Mouse (Mus musculus) forebrain, embryonic 11.5 days (tissue): ENCODE results near the gene Sdk1. TPM values are rescaled to one million over a fixed set of nuclear protein-coding genes. Genes with fewer than 3 reads are reported as not detected.

Experiments
- ATAC-seq: fragments of 200-750 bp; cut with Nextera tagmentation; replicated peaks from 2 replicates; pipeline ENCODE4 v1.8.0; 2017; ENCODE audit warnings: moderate TSS enrichment; ENCODE audit not compliant: low FRiP score
- DNase-seq: peaks from one replicate; pipeline ENCODE4 v3.0.0-alpha.2; 2017; ENCODE audit warnings: low spot score
- H3K27ac ChIP-seq: fragments of 300-500 bp; sonication (generic); 2 replicates; pipeline ENCODE4 v1.5.1; 2014; ENCODE audit warnings: low read depth, low read length
- H3K27me3 ChIP-seq: fragments of 300-500 bp; sonication (generic); 2 replicates; pipeline ENCODE4 v1.6.1; 2014; ENCODE audit warnings: mild to moderate bottlenecking, low read length, mixed read lengths; ENCODE audit not compliant: control insufficient read depth, insufficient read depth
- H3K36me3 ChIP-seq: fragments of 300-500 bp; sonication (generic); 2 replicates; pipeline ENCODE4 v1.6.1; 2014; ENCODE audit warnings: mild to moderate bottlenecking, low read length, moderate library complexity, mixed read lengths; ENCODE audit not compliant: control insufficient read depth, insufficient read depth
- H3K4me1 ChIP-seq: fragments of 300-500 bp; sonication (generic); replicated peaks from 2 replicates; pipeline ENCODE4 v1.6.1; 2014; ENCODE audit warnings: low read length, mixed read lengths; ENCODE audit not compliant: control insufficient read depth, insufficient read depth
- H3K4me2 ChIP-seq: fragments of 300-500 bp; sonication (generic); 2 replicates; pipeline ENCODE4 v1.6.1; 2014; ENCODE audit warnings: low read depth, mild to moderate bottlenecking, low read length, moderate library complexity, mixed read lengths; ENCODE audit not compliant: severe bottlenecking
- H3K4me3 ChIP-seq: fragments of 300-500 bp; sonication (generic); 2 replicates; pipeline ENCODE4 v1.5.1; 2014; ENCODE audit warnings: low read depth, low read length
- H3K9ac ChIP-seq: fragments of 300-500 bp; sonication (generic); 2 replicates; pipeline ENCODE4 v1.6.1; 2014; ENCODE audit warnings: low read length
- H3K9me3 ChIP-seq: fragments of 300-500 bp; sonication (generic); 2 replicates; pipeline ENCODE4 v1.6.1; 2016; ENCODE audit warnings: low read length, mixed read lengths; ENCODE audit not compliant: control insufficient read depth
- WGBS: fragments of 180-500 bp; shearing (Covaris S2); extraction: QIAGEN DNeasy Blood & Tissue Kit; methylation state at CpG from one replicate; pipeline ENCODE4 v1.1.7; 2014; 5-methylcytosine and 5-hydroxymethylcytosine counted together
- polyA plus RNA-seq: library from polyadenylated mRNA; unstranded; fragments of >200 nt; fragmentation: Nextera tagmentation; extraction: Ambion mirVana; gene quantifications from 2 replicates; pipeline ENCODE4 v1.2.1, GENCODE M21; 2014

Gene Sdk1
- polyA plus RNA-seq, 1 experiment from 2014 or later = 0.64 TPM

DNA sequence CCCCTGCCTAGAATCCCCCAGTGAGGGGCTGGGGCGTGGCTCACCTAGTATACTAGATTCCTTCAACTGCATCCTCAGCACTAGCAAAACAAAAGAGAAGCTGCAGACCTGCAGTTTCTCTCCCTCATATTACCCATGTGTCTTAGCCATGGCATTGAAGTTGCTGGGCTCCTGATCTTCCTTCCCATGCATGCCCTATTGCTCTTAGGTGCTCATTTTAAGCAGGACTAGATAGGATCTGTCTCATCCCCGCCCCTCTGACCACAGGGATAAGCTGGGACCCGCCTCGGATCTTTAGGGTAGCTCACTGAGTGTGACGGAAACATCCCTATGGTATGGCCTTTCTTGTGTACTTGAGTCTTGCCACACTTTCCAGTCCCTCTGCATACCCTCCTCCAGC is 947.5 kb downstream of the Sdk1 start:
- H3K9ac ChIP-seq = no peak overlapping the region
- H3K9me3 ChIP-seq = no peaks in the 10 kb centered on the region
- no peaks in the 10 kb centered on the region for H3K4me1 ChIP-seq
- no peak overlapping the region for H3K27ac ChIP-seq
- WGBS = 85% methylated on average over 5 of the region's 5 CpGs
- DNase-seq (no peak), ATAC-seq (no peak)
- H3K27me3 ChIP-seq = no peaks in the 10 kb centered on the region
- H3K4me2 ChIP-seq = no peak overlapping the region
- no peak overlapping the region for H3K4me3 ChIP-seq
- H3K36me3 ChIP-seq = no peaks in the 10 kb centered on the region

DNA sequence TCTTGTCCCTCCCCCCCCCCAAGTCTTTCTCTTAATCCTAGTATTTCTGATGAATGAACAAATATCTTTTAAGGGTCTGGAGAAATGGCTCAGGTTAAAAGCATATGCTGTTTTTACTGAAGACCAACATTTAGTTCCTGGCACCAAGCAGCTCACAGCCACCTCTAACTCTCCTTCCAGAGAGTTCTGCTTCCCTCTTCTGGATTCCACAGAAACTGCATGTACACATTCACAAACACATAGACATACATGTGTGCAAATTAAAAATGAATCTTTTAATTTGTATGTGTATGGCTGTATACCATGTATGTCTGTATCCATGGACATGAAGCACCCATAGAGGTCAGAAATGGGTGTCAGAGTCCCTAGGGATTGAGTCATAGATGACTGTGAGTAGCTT is 968.6 kb downstream of the Sdk1 start:
- no peak overlapping the region for H3K4me3 ChIP-seq
- no peak overlapping the region for H3K4me2 ChIP-seq
- H3K9me3 ChIP-seq = no peaks in the 10 kb centered on the region
- DNase-seq = no peak
- ATAC-seq = no peak
- no peaks in the 10 kb centered on the region for H3K4me1 ChIP-seq
- H3K9ac ChIP-seq = no peak overlapping the region
- H3K27me3 ChIP-seq = no peaks in the 10 kb centered on the region
- H3K36me3 ChIP-seq = no peaks in the 10 kb centered on the region
- no peak overlapping the region for H3K27ac ChIP-seq

DNA sequence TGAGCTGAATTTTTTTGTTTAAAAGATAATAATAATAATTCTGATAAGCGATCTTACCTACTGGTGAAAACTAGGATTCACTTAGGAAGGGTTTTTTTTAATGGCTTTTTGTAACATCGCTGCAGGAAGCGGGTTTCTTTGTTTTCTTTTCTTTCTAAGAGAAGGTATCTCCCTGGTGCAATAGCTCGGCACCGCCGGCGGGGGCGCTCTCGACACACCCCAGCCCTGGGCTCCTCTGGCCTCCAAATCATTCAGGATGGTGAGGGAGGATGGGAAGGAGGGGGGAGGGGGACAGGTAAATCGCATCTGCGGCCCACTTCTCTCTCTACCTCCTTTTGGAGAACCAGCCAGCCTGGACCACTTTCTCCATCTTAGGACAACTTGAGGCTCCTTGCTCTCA is 971.0 kb downstream of the Sdk1 start:
- no peaks in the 10 kb centered on the region for H3K4me1 ChIP-seq
- whole genome bisulfite sequencing = 72% methylated on average over 11 of the region's 11 CpGs
- no peak overlapping the region for H3K9ac ChIP-seq
- no peak overlapping the region for H3K27ac ChIP-seq
- no peaks in the 10 kb centered on the region for H3K27me3 ChIP-seq
- H3K9me3 ChIP-seq = no peaks in the 10 kb centered on the region
- ATAC-seq (no peak), DNase-seq (no peak)
- H3K4me3 ChIP-seq = no peak overlapping the region
- no peak overlapping the region for H3K4me2 ChIP-seq
- H3K36me3 ChIP-seq = no peaks in the 10 kb centered on the region

DNA sequence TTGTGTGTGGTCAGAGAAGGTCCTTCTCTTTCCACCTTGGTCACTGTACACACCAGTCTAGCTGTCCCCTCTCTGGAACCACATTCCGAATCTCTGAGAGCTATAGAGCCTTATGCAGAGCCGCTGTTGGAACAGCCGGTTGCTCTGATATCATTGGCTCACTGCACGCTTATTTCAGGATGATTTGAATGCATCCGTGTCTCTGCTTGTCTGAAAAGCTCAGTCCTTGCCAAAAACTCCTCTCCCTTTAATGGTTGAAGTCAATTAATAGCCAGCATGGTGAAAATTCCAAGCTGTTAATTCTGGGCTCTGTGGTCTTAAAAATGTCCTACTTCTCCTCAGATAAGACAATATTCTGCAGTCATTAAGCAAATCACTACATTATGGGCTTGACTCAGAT is 974.7 kb downstream of the Sdk1 start:
- Histone ChIP-seq H3K4me2 (no peak overlapping the region), H3K36me3 (no peaks in the 10 kb centered on the region), H3K9ac (no peak overlapping the region), H3K27ac (no peak overlapping the region), H3K4me3 (no peak overlapping the region), H3K27me3 (no peaks in the 10 kb centered on the region), H3K9me3 (peaks cover 2% of the 10 kb centered on the region; the same call in 1 of the 2 replicates), H3K4me1 (no peaks in the 10 kb centered on the region)
- DNase-seq (no peak), ATAC-seq (no peak)
- WGBS = 87% methylated on average over 5 of the region's 5 CpGs

DNA sequence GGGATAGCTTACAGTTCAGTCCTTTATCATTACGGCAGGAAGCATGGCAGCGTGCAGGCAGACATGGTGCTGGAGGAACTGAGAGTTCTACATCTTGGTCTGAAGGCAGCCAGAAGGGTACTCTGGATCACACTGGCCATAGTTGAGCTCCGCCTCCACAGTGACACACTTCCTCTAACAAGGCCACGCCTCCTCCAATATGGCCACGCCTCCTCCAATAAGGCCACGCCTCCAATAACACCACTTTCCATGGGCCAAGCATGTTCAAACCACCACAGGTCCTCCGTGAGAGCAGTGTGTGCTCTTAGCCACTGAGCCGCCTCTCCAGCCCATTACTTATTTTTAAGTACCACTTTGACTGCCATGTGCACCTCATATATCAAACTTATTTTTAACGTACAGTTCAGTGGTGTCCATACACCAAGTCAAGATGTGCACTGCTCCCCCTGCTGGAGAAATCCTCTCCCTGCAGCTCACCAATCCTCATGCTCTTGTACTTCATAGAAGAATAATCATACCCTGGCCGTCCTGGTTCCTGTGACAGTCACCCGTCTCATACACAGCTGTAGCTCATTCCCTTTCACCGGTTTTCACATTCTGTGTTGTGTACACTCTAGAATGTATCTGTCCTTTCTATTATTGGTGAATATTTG is 979.7 kb downstream of the Sdk1 start:
- no peaks in the 10 kb centered on the region for H3K4me1 ChIP-seq
- H3K36me3 ChIP-seq = no peaks in the 10 kb centered on the region
- no peak overlapping the region for H3K27ac ChIP-seq
- DNase-seq (no peak), ATAC-seq (no peak)
- no peak overlapping the region for H3K9ac ChIP-seq
- H3K4me2 ChIP-seq = no peak overlapping the region
- no peaks in the 10 kb centered on the region for H3K27me3 ChIP-seq
- no peak overlapping the region for H3K4me3 ChIP-seq
- peaks cover 2% of the 10 kb centered on the region; the same call in 1 of the 2 replicates for H3K9me3 ChIP-seq
- WGBS = 90% methylated on average over 12 of the region's 12 CpGs

DNA sequence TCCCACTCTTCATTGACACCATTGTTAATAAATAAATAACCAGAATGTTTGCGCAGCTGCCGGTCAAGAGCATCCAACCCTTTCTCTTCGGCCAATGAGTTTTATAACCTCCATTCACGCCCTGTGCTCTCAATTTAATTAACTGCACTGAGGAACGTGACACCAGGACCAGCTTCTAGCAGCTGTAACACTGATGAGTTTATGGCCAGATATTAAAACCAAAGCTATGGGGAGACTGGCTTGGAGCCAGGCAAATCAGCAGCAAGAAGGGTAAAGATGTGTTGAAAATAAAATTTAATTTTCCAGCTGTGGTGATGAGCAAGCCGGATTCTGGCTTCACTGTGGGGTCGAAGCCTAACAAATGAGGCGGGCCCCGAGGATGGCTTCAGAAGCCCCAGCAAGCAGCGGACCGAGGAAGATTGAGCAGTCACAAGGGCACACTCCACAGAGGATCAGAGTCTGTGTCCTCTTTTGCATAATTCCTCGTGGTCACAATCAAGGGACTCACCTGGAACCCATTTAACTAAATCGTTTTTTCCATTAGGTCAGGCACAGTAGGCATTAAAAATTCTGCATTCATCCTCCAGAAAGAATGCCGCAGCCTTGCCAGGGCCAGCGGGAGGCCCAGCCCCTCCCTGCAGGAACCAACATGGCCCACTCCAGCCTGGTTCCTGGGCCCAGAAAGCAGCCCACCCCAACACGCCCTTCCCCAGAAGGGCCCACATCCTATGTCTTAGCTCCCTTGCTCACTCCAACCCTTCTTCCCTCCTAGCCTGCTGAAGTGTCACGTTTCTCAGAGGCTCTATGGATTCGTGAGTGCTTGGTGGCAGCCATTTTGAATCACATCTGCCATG is 987.9 kb downstream of the Sdk1 start:
- Histone ChIP-seq H3K9me3 (no peaks in the 10 kb centered on the region), H3K27ac (no peak overlapping the region), H3K27me3 (no peaks in the 10 kb centered on the region), H3K4me2 (no peak overlapping the region), H3K36me3 (no peaks in the 10 kb centered on the region), H3K4me1 (no peaks in the 10 kb centered on the region), H3K4me3 (no peak overlapping the region), H3K9ac (no peak overlapping the region)
- ATAC-seq (no peak), DNase-seq (no peak)
- WGBS = 80% methylated on average over 18 of the region's 18 CpGs

DNA sequence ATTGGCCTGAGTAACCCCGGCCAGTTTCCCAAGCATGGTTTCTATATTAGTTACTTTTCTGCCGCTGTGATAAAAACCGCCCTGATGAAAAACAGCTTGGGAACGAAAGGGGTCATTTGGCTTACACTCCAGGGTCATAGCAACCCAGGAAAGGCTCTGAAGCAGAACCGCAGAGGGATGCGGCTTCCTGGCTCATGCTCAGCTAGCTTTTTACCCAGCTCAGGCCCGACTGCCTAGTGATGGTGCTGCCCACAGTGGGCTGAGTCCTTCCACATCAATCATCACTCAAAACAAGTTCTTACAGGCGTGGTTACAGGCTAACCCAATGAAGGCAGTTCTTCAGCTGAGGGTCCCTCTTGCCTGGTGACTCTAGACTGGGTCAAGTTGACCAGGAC is 988.5 kb downstream of the Sdk1 start:
- Histone ChIP-seq H3K4me2 (no peak overlapping the region), H3K9ac (no peak overlapping the region), H3K9me3 (no peaks in the 10 kb centered on the region), H3K27me3 (no peaks in the 10 kb centered on the region), H3K27ac (no peak overlapping the region), H3K4me1 (no peaks in the 10 kb centered on the region), H3K4me3 (no peak overlapping the region), H3K36me3 (no peaks in the 10 kb centered on the region)
- 87% methylated on average over 8 of the region's 8 CpGs for WGBS
- DNase-seq (no peak), ATAC-seq (no peak)

DNA sequence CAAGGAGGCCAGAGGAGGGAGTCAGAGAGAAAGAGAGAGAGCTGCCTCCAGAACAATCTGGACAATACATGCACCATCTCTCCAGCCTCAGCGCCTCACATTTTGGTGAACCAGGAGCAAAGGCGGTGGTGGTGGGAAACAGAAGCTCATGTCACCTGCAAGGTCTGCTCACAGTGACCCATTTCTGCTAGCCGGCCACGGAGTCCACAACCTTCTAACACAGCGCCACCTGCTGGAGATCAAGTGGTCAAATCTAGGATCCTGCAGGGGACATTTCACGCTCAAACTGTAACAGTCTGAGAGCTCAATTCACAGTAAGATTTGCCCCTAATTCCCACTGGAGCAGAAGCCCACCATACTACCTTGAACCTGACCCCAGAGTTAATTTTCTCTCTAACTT is 999.0 kb downstream of the Sdk1 start:
- no peak for ATAC-seq
- H3K27ac ChIP-seq = no peak overlapping the region

DNA sequence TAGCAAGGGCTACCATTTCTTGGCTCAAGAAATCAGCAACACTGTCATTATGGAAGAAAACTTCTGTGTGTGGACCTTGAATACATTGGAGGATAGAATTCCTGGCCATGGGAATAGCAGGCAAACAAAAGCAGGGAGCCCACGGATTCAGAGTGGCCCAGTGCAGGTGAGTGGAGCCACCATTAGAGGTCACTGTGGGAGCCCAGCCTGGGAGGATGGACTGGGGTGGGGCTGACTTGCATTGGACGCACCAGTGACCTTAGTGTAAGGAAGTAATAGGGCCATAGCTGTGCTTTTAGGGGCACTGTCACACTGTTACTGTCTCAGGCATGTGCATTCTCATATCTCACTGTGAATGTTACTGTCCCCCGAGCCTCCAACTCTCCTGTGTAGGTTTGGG is 1001.3 kb downstream of the Sdk1 start:
- Histone ChIP-seq H3K9ac (no peak overlapping the region), H3K27ac (no peak overlapping the region)

More for the DNA sequence above, 999.0 kb downstream of the Sdk1 start:
- Histone ChIP-seq H3K4me2 (no peak overlapping the region), H3K9ac (no peak overlapping the region), H3K4me1 (no peaks in the 10 kb centered on the region), H3K9me3 (no peaks in the 10 kb centered on the region), H3K4me3 (no peak overlapping the region), H3K36me3 (no peaks in the 10 kb centered on the region), H3K27me3 (no peaks in the 10 kb centered on the region)
- 90% methylated on average over 6 of the region's 6 CpGs for WGBS
- DNase-seq = no peak

More for the DNA sequence above, 1001.3 kb downstream of the Sdk1 start:
- Histone ChIP-seq H3K9me3 (no peaks in the 10 kb centered on the region), H3K4me2 (no peak overlapping the region), H3K4me1 (no peaks in the 10 kb centered on the region), H3K4me3 (no peak overlapping the region), H3K27me3 (no peaks in the 10 kb centered on the region), H3K36me3 (no peaks in the 10 kb centered on the region)
- no peak for DNase-seq
- 52% methylated on average over 3 of the region's 3 CpGs for WGBS
- ATAC-seq = no peak
